ENCODE assay signal across 8 mouse cellular contexts in genomic region chr1:92906779-92907631, GRCm38 (mm10). TPM values are rescaled to one million over a fixed set of nuclear protein-coding genes. Genes with fewer than 3 reads are reported as not detected.
A peak's percentile ranks its signal among the peaks of the same experiment; 100 is the strongest.
DNase-seq lines count a peak whose midpoint lies in the region; ATAC-seq and TF ChIP-seq lines count a peak whose summit lies in the region.

TSS of gene Dusp28 (plus strand) at chr1:92906981.

- peak; percentile 96 to 97 for DNase-seq in adrenal gland, adult (ENCODE audit: inconsistent age in 2 of 2, low spot score in 1 of 2)
- peak; percentile 81 to 90 for DNase-seq in gastrocnemius, adult 8-10 months (ENCODE audit: low spot score in 2 of 2)
- peak; percentile 92 for DNase-seq in hindbrain, postnatal 0 days (ENCODE audit: low spot score)
- peak; percentile 81 to 82 for DNase-seq in left cerebral cortex, adult 2 months (ENCODE audit: extremely low spot score in 1 of 2, low spot score in 2 of 2)
- DNase-seq in right cerebral cortex, adult 2 months (ENCODE audit: low spot score in 2 of 2), result peak; percentile 79 to 82
- DNase-seq in urinary bladder, postnatal 25 days (ENCODE audit: low spot score), result peak; percentile 72

- intact Hi-C loops in left cerebral cortex, adult 2 months (cut with DNase I), result loop anchor here (1.0 kb wide), 1 partner anchor 27 kb away; the partner anchor contains the start of gene Capn10

- TF ChIP-seq POLR2A in cortical plate, adult 2 months (IDR thresholded peaks at IDR 0.05; ENCODE audit: extremely low read depth, insufficient read depth, low read length), result peak; percentile 73

- H3K4me1 ChIP-seq in cortical plate, adult 2 months (ENCODE audit: control insufficient read depth, insufficient read depth, low read length), result peaks cover 6% of the 10 kb centered on the region; the same call in 1 of the 2 replicates
- H3K4me1 ChIP-seq in hindbrain, postnatal 0 days (ENCODE audit: insufficient read depth, low read length), result peaks cover 26% of the 10 kb centered on the region

- 0% methylated on average over 81 of the region's 81 CpGs for WGBS in hindbrain, postnatal 0 days

- peak within 1 kb of the TSS; percentile 72 for H3K4me2 ChIP-seq in hindbrain, postnatal 0 days (ENCODE audit: low read depth, low read length)

- TF ChIP-seq CTCF in cortical plate, adult 2 months (IDR thresholded peaks at IDR 0.05; ENCODE audit: extremely low read depth, insufficient read depth, low read length), result 0 out of 2 replicates have a peak, but pooled peaks have one; percentile 14
- peak; percentile 68 for TF ChIP-seq CTCF in hindbrain, postnatal 0 days (IDR thresholded peaks at IDR 0.05; ENCODE audit: low read depth)
- peak; percentile 60 for TF ChIP-seq CTCF in left cerebral cortex, adult 2 months (IDR thresholded peaks at IDR 0.05)

- peak; percentile 84 for ATAC-seq in hindbrain, postnatal 0 days
- peak; percentile 69 for ATAC-seq in megakaryocyte, adult 5-6 weeks (ENCODE audit: poor library complexity, severe bottlenecking)

- H3K9me3 ChIP-seq in hindbrain, postnatal 0 days (ENCODE audit: low read length), result no peaks in the 10 kb centered on the region

- no peaks in the 10 kb centered on the region for H3K27me3 ChIP-seq in hindbrain, postnatal 0 days (ENCODE audit: insufficient read depth, low read length)

- peak within 1 kb of the TSS; percentile 96 for H3K27ac ChIP-seq in cortical plate, adult 2 months (ENCODE audit: insufficient read depth, low read length)
- peak within 1 kb of the TSS; percentile 92 for H3K27ac ChIP-seq in hindbrain, postnatal 0 days
- peak within 1 kb of the TSS; percentile 99 for H3K27ac ChIP-seq in left cerebral cortex, adult 2 months

- H3K36me3 ChIP-seq in hindbrain, postnatal 0 days (ENCODE audit: insufficient read depth, low read length), result no peaks in the 10 kb centered on the region

- peak within 1 kb of the TSS; percentile 57 for H3K4me3 ChIP-seq in cortical plate, adult 2 months (ENCODE audit: insufficient read depth, low read length)
- peak within 1 kb of the TSS; percentile 56 for H3K4me3 ChIP-seq in hindbrain, postnatal 0 days (ENCODE audit: low read length)
- peak within 1 kb of the TSS; percentile 76 for H3K4me3 ChIP-seq in left cerebral cortex, adult 2 months

- H3K9ac ChIP-seq in hindbrain, postnatal 0 days (replicated peaks; ENCODE audit: low read length), result peak within 1 kb of the TSS; percentile 64

RNA-seq across cellular contexts. Expression of gene Dusp28, which starts in this region (rescaled TPM):
- polyA plus RNA-seq in cortical plate, adult 2 months (2012; rRNA removed), result 52.9 and 55.3 TPM in 2 replicates
- 10 to 100 TPM; 26.2 to 30.7 (median 27.3) TPM for total RNA-seq in gastrocnemius, adult 8-10 months (2022)
- total RNA-seq in hindbrain, postnatal 0 days (2014; rRNA removed), result 25.2 and 36.6 TPM in 2 replicates
- polyA plus RNA-seq in hindbrain, postnatal 0 days (2015; fragmentation: Nextera tagmentation; extraction: Ambion mirVana), result 21.9 and 22.8 TPM in 2 replicates
- 10 to 100 TPM; 15.8 to 16.2 TPM for total RNA-seq in left cerebral cortex, adult 2 months (2021)
- total RNA-seq in megakaryocyte, adult 5-6 weeks (2015), result 8.2 and 8.9 TPM in 2 replicates
- 2.0 and 2.4 TPM in 2 replicates for total RNA-seq in megakaryocyte, adult 5-6 weeks (2017)

Comparison
In these comparisons a context has a peak if more than half of its experiments do, and no peak if none do; other contexts are left out.
1. Peak in every context shown above with its lines: DNase-seq, ATAC-seq, H3K4me3 ChIP-seq and H3K27ac ChIP-seq.
2. CTCF ChIP-seq: peak in every context shown above with its lines; median percentile 68 in hindbrain, postnatal 0 days; 60 in left cerebral cortex, adult 2 months; 14 in cortical plate, adult 2 months.